ENCODE assay signal across 7 mouse cellular contexts in the genomic region with DNA sequence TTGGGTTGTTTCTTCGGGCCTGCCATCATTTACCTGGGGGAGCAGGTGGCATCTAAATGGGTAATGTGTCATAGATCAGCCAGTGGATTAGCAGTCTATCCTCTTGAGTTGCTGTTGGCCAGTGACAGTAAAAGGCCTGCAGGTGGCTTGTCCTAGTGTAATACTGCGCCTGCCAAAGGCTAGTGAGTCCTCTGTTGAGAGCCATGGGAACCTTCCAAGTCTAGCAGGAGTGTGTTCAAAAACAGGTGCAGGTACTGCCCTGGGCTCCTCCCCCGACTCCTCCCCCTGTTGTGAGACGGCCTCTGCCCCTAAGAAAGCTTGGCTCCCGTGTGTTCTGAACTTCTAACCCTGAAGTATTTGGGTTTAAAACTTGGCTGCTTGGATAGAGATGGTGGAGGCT. TPM values are rescaled to one million over a fixed set of nuclear protein-coding genes. Genes with fewer than 3 reads are reported as not detected.
A peak's percentile ranks its signal among the peaks of the same experiment; 100 is the strongest.
DNase-seq lines count a peak whose midpoint lies in the region; ATAC-seq lines count a peak whose summit lies in the region.

No protein-coding gene starts in this region.

- peak overlapping the region; percentile 93; the same call in 1 of the 2 replicates for H3K9ac ChIP-seq in heart, embryonic 14.5 days (ENCODE audit: low read length)
- peak overlapping the region; percentile 73; the same call in 1 of the 2 replicates for H3K9ac ChIP-seq in limb, embryonic 11.5 days (ENCODE audit: low read length)
- H3K9ac ChIP-seq in neural tube, embryonic 14.5 days (replicated peaks; ENCODE audit: low read depth, low read length) = peak overlapping the region; percentile 92; the same call in 1 of the 2 replicates

- peaks cover 8% of the 10 kb centered on the region; the same call in 1 of the 2 replicates for H3K9me3 ChIP-seq in heart, embryonic 14.5 days (ENCODE audit: control insufficient read depth, low read length)
- 0 out of 2 replicates have a peak, but pooled peaks cover 2% of the 10 kb centered on the region for H3K9me3 ChIP-seq in limb, embryonic 11.5 days (ENCODE audit: control insufficient read depth, low read length)
- H3K9me3 ChIP-seq in neural tube, embryonic 14.5 days (ENCODE audit: control insufficient read depth, low read length) = no peaks in the 10 kb centered on the region

- peak overlapping the region; percentile 72 to 89 for H3K4me3 ChIP-seq in heart, embryonic 14.5 days (ENCODE audit: control insufficient read depth in 1 of 2, insufficient read depth in 1 of 2, low read depth in 1 of 2, low read length in 2 of 2)
- peak overlapping the region; percentile 79 for H3K4me3 ChIP-seq in limb, embryonic 11.5 days (ENCODE audit: low read depth, low read length)
- peak overlapping the region; percentile 78 for H3K4me3 ChIP-seq in neural tube, embryonic 14.5 days (ENCODE audit: low read depth, low read length)

- DNase-seq in ES-CJ7 (ENCODE audit: low read depth, low spot score) = peak; percentile 40
- DNase-seq in limb, embryonic 11.5 days (ENCODE audit: low spot score) = no peak
- no peak for DNase-seq in gastrocnemius, postnatal 25 days

- H3K4me1 ChIP-seq in heart, embryonic 14.5 days (ENCODE audit: control insufficient read depth in 2 of 2, insufficient read depth in 2 of 2, low read length in 2 of 2) = peaks cover 15 to 23% of the 10 kb centered on the region in 2 experiments
- peaks cover 30% of the 10 kb centered on the region for H3K4me1 ChIP-seq in limb, embryonic 11.5 days (ENCODE audit: control insufficient read depth, insufficient read depth, low read length)
- peaks cover 21% of the 10 kb centered on the region for H3K4me1 ChIP-seq in neural tube, embryonic 14.5 days (ENCODE audit: control insufficient read depth, insufficient read depth, low read length)

- H3K36me3 ChIP-seq in heart, embryonic 14.5 days (ENCODE audit: control insufficient read depth, insufficient read depth, low read length) = no peaks in the 10 kb centered on the region
- H3K36me3 ChIP-seq in limb, embryonic 11.5 days (ENCODE audit: control insufficient read depth, insufficient read depth, low read length) = peaks cover 3% of the 10 kb centered on the region; the same call in 1 of the 2 replicates
- H3K36me3 ChIP-seq in neural tube, embryonic 14.5 days (ENCODE audit: control insufficient read depth, insufficient read depth, low read length) = no peaks in the 10 kb centered on the region

- WGBS in heart, embryonic 14.5 days = 47% methylated on average over 5 of the region's 5 CpGs
- 20% methylated on average over 5 of the region's 5 CpGs for WGBS in limb, embryonic 11.5 days
- WGBS in neural tube, embryonic 14.5 days = 28% methylated on average over 5 of the region's 5 CpGs

- ATAC-seq in cerebellum, adult (ENCODE audit: insufficient number of reproducible peaks, low FRiP score, low TSS enrichment) = peak; percentile 64
- no peak for ATAC-seq in heart, embryonic 14.5 days (ENCODE audit: insufficient number of reproducible peaks, insufficient read depth, low FRiP score, low read depth)
- no peak for ATAC-seq in limb, embryonic 11.5 days (ENCODE audit: insufficient number of reproducible peaks, low FRiP score, low TSS enrichment, low read depth)
- no peak for ATAC-seq in neural tube, embryonic 14.5 days (ENCODE audit: low read depth)
- ATAC-seq in granulocyte monocyte progenitor cell, adult 5-6 weeks (replicated peaks; ENCODE audit: poor library complexity, severe bottlenecking) = no peak

- H3K27me3 ChIP-seq in heart, embryonic 14.5 days (ENCODE audit: control insufficient read depth, insufficient read depth, low read length) = no peaks in the 10 kb centered on the region
- H3K27me3 ChIP-seq in limb, embryonic 11.5 days (ENCODE audit: control insufficient read depth, insufficient read depth, low read length) = no peaks in the 10 kb centered on the region
- no peaks in the 10 kb centered on the region for H3K27me3 ChIP-seq in neural tube, embryonic 14.5 days (ENCODE audit: control insufficient read depth, insufficient read depth, low read length)

- H3K4me2 ChIP-seq in heart, embryonic 14.5 days (ENCODE audit: low read length) = peak overlapping the region; percentile 99
- H3K4me2 ChIP-seq in limb, embryonic 11.5 days (ENCODE audit: low read depth, severe bottlenecking) = peak overlapping the region; percentile 96
- peak overlapping the region; percentile 91 for H3K4me2 ChIP-seq in neural tube, embryonic 14.5 days (ENCODE audit: low read depth, low read length)

- H3K27ac ChIP-seq in heart, embryonic 14.5 days (replicated peaks in 1 of 2; ENCODE audit: control insufficient read depth in 1 of 2, insufficient read depth in 1 of 2, low read depth in 2 of 2, low read length in 2 of 2) = no peak overlapping the region
- no peak overlapping the region for H3K27ac ChIP-seq in limb, embryonic 11.5 days (replicated peaks; ENCODE audit: low read depth, low read length)
- no peak overlapping the region for H3K27ac ChIP-seq in neural tube, embryonic 14.5 days (ENCODE audit: low read depth, low read length)

RNA-seq across cellular contexts. Expression of gene Agap1, which starts 1.9 kb away (rescaled TPM):
- polyA plus RNA-seq in heart, embryonic 14.5 days (2014; fragmentation: Nextera tagmentation; extraction: Ambion mirVana) = 13.4 and 17.0 TPM in 2 replicates
- polyA plus RNA-seq in limb, embryonic 11.5 days (2014; fragmentation: Nextera tagmentation; extraction: Ambion mirVana) = 14.0 and 17.3 TPM in 2 replicates
- polyA plus RNA-seq in neural tube, embryonic 14.5 days (2014; fragmentation: Nextera tagmentation; extraction: Ambion mirVana) = 66.6 and 76.4 TPM in 2 replicates
- 10 to 100 TPM; 15.1 to 21.8 TPM for total RNA-seq in gastrocnemius, postnatal 25 days (2021)
- 9.6 and 16.0 TPM in 2 replicates for total RNA-seq in granulocyte monocyte progenitor cell, adult 5-6 weeks (2014; fragmentation: Nextera tagmentation)
- total RNA-seq in granulocyte monocyte progenitor cell, adult 5-6 weeks (2017) = 5.3 and 8.0 TPM in 2 replicates
